Mouse (Mus musculus): ENCODE results near the gene Eef1a1.
A peak's percentile ranks its signal among the peaks of the same experiment; 100 is the strongest.
"Not testable (repeated sequence)": the region's sequence is repeated elsewhere in the genome, so short reads cannot be mapped to it uniquely, and the experiment has no call there.

Gene Eef1a1

DNA sequence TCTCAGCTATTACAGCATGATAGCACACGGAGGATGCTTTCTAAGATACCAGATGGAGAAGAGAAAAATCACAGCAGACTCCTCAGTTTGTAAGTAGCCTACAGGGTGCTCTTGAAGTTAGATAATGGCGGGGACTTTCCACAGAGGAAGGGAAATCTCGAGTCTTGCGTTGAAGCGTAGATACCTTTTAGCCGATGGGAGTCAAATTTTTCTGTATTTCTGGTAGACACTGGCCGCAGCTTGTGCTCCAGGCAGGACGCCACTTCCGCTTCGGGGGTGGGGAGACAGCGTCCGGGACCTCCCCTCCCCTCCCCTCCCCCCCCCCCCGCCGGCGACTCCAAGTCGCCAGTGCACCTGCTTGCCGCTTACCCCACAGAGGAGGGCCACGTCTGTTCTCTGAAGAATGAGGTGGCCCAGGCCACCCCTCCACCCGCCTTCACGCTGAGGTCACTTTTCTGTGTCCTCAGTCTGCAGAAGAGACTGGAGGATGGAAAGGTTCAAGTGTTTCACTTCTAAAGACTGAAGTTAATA is at the start of gene Eef1a1:
Eef1a1 (minus strand) TSS at position 262 of the 531 bp plus-strand sequence.
- peak; percentile 63 for DNase-seq (ENCODE audit: inconsistent ontology term)

DNA sequence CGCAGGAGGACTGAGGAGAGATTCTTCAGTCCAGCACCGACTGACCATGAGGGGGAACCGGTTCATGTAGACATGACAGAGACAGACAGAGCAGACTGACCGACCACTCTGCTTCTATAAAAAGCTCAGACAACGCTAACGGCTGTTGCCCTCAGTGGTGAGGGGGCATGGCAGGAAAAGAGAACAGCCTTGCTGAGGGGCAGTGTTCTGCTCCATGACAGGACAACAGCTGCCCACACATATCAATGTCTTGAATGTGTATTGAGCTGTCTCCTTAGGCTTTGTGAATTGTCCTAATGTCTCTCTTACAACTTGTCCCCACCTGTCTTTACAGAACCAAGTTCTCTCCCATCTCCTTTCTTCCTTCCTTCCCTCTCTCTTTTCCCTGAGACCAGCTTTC is 49.5 kb upstream of the Eef1a1 start:
- no peak for DNase-seq (ENCODE audit: inconsistent ontology term)

DNA sequence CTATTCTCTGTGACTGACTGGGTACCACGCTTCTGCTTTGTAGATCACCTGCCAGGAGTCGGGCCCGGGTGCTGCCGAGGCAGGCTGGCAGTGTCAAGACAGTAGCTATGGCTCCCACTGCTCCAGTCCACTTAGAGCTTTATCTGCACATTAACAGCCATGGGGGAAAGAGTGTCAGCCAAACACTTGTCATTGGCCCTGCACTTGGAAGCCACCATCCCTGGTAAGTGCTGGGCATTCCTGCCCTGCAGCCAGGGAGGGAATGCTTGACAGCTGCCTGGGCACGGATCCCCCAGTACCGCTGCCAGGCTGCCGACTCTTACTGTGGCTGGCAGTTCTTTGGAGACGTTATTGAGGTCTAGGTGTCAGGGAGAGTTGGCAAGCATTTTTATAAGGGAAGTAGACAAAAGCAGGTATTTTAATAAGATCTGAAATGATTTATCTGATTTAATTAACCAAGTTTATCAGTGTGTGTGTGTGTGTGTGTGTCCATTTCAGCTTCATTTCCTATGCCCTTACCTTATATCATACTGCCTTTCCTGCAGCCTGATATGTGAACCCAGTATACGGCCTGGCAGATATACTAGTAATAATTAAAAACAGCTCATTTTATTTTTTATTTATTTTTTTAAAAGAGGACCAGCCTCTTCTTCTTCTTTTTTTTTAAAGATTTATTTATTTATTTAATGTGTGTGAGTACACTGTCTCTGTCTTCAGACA is 48.4 kb upstream of the Eef1a1 start:
- DNase-seq (ENCODE audit: inconsistent ontology term): peak; percentile 72

DNA sequence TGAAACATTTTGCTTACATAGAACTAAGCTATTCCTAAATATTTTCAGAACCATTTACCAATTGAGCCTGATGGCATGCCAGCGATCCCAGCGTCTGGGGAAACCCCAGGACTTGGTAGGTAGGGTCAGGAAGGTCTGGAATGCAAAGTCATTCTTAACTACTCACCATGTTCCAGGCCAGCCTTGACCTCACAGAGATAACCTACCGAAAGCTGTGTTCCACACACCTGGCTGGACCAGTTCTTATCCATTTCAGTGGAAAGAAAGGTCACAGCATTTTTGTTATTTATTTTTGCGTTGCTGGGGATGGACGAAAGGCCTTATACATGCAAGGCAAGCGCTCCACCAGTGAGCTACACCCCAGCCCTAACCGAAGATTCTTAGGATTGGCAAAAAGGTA is 45.7 kb upstream of the Eef1a1 start:
- no peak for DNase-seq (ENCODE audit: inconsistent ontology term)

DNA sequence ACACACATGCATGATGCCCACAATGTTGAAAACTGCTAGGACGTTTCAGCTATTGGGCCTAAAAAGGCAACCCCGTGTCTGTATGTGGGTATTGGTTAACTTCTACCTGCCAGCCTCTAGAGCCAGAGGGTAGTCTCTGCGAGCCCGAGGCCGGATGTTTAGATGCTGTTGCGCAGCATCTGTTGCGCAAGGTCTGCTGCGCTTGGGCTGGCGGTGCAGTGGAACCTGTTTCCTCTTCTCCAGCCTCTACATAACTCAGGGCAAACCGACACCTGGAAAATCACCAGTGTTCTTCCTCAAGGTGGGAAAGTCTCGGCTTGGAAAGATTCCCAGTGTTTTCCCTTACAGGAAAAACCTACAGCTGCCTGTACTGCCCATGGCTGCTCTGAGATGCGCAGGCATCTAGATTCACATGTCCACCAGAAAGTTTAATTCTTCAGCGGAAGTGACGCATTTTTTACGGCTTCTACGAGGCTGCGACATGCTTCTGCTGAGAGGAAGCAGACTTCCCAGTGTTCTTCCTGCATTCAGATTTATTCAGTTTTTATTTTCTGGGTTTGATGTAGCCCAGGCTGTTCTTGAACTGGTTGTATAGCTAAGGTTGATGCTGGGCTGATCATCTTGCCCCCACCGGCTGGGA is 44.5 kb upstream of the Eef1a1 start:
- no peak for DNase-seq (ENCODE audit: inconsistent ontology term)

DNA sequence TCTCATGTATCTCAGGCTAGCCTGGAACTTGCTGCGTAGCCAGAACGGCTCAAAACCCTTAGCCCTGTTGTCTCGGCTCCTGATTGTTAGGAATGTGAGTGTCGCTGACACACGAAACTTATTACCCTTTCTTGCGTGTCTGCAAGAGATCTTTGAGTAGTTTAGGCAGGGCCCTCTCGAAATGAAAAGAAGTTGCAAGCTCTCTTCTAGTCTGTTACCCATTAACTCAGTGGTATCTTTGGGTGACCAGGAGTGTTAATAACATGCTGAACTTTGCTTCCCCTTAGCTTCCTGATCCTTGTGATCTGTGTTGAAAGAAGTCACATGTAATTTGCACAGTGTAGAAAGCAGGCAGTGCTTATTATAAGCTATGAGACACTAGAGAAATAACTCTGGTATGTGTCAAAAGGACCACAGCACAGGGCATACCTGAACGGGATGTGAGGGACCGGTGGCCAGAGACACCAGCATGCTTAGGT is 43.4 kb upstream of the Eef1a1 start:
- no peak for DNase-seq (ENCODE audit: inconsistent ontology term)

DNA sequence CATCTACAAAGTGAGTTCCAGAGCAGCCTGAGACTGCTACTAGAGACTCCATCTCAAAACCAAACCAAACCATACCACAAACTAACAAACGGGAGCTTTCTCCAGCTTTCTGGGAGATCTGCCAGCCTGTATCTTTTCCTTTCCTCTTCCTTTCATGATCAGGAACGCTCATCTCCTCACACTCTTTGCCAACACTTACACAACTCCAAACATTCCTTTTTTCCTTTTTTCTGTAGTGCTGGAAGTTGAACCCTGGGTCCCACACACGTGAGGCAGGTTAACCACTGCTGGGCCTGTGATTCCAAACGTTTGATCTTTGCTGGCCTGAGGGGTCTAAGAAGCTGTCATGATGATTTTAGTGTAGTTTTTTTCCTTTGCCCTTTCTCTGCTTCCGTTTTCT is 42.9 kb upstream of the Eef1a1 start:
- DNase-seq (ENCODE audit: inconsistent ontology term): peak; percentile 68

DNA sequence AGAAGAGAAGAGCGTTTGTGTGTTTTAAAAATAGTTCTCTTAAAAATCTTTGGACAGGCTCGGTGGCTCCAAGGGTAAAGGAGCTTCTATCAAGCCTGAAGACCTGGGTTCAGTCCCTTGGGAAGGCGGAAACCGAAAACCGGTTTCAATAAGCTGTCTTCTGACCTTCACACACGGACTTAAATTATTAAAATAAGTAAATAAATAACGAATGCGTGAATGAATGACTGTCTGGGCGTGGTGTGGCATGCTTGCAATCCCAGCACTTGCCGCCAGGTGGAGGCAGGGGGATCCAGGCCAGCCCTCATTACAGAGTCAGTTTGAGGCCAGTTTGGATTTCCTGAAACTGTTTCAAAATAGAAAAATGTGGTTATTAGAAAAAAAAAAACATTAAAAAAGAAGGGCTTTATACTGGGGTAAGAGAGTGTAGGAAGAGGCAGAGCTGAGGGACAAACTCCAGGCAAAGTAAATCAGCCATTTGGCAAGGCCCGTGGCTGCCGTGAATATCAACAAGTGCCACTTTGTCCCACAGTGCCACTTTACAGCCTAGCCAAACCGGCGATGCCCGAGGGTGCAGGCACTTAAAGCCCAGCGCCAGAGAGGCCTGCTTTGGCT is 38.9 kb upstream of the Eef1a1 start:
- DNase-seq (ENCODE audit: inconsistent ontology term): peak; percentile 88

DNA sequence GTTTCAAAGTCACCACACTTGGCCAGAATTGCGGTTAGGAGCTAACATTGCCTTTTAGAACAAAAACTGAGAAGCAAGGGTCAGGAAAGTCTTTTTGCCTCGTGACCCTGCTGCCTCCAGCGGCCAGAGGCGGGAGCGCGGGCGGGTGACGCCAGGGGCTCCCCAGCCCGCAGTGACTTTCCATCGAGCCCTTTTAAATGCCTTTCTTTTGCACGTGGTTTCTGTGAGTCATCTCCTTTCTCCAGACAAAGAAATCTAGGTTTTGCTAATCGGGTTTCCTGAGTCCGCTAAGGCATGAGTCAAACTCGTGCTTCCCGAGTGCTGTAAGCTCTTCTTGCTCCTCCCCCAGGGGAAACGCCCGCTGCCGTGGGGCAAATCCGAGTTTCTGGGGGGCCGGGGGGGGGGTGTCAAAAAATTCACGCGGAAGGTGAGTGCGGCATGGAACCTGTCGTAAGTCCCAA is 38.4 kb upstream of the Eef1a1 start:
- peak; percentile 96 for DNase-seq (ENCODE audit: inconsistent ontology term)

DNA sequence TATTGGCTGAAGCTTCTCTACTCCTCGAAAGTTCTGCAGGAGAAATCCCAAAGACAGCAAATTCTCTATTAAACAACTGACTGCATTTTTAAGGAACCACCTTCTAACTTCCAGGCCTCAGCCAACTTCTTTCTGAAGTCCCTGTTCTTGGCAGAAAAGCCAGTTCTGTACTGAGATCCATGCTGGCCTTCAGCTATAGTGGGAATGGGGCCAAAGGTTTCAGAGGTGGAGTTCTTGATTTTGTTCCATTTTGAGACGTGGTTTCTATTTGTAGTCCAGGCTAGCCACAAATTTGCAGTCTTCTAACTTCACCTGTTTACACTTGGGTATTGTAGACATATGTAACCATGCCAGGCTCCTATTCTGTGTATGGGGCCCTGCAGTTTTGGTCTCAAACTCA is 37.3 kb upstream of the Eef1a1 start:
- DNase-seq (ENCODE audit: inconsistent ontology term): no peak

DNA sequence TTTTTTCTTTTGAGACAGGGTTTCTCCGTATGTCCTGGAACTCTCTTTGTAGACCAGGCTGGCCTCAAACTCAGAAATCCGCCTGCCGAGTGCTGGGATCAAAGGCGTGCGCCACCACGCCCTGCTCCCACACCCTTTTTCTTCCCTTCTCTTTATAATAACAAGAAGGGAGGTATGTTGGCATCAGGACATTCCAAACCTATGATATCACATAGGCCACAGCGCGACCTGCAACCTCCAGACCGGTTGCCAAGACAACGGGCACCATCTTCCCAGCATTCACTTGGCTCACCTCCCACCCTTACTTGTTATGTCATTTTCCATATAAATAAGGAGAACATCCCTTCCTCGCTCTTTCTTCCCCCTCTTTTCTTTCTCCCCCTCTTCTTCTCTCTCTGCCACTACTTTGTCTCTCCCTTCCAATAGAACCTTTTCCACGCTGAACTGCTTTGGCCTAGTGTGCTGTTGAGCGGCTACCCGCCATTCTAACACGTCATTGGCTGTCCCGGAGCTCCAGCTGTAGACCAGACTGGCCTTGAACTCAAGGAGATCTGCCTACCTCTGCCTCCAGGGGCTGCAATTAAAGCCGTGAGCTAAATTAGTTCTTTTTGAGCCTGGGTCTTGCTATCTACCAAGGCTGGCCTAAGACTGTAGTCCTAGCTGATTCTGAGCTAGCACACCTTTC is 36.6 kb upstream of the Eef1a1 start:
- no peak for DNase-seq (ENCODE audit: inconsistent ontology term)

DNA sequence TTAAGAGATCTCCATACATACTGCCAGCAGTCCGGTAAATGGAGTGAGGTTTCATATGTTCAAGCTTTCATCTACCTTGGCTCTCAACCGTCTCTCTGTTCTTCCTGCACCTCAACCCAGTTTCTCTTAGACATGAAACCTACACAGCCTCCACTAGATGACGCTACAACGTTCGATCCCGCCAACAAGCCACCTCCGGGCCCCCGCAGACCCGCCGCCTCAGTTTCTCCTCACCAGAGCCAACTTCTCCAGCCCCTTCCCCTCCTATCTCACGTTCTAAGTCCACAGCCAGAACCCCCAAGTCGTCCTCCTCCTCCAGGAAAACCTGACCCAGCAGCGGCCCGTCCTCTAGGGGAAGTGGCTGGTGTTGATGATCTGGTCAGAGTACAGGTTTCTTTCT is 32.7 kb upstream of the Eef1a1 start:
- no peak for DNase-seq (ENCODE audit: inconsistent ontology term)

DNA sequence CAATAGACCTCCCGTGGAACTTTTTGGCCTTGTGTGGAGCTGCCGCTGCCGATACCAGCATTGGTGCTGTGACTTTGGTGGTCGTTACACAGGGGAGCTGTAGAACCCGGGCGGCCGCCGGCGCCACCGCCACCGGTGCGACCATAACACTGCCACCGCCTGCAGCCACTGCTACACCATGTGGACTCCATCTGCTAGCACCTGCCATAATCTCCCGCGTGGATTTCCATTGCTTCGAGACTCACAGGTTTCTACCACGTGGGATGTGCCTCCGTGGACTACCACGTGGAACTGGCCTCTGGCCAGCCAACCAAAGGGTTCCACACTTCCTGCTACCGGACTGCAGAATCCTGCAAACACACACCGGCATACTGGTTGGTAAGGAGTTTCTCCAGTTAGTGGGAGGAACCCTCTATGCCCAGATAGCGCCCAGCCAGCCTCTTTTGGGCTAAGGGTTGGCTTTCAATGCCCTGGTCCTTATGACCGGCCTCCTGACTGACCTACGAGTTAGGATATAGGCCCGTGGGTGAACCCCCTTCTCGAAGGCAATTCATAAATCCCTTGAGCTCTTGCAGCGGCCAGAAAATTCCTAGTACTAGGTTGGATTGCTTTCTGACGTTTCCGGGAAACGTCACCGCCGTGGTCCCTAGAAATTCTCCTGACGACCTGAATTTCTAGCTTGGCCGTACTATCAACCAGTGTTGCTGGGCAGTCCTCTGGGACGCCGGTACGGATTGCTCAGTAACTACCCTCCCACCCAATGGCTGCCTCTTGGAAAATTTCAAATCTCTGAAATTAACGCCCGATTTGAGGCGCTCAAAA is 32.0 kb upstream of the Eef1a1 start:
- no peak for DNase-seq (ENCODE audit: inconsistent ontology term)

DNA sequence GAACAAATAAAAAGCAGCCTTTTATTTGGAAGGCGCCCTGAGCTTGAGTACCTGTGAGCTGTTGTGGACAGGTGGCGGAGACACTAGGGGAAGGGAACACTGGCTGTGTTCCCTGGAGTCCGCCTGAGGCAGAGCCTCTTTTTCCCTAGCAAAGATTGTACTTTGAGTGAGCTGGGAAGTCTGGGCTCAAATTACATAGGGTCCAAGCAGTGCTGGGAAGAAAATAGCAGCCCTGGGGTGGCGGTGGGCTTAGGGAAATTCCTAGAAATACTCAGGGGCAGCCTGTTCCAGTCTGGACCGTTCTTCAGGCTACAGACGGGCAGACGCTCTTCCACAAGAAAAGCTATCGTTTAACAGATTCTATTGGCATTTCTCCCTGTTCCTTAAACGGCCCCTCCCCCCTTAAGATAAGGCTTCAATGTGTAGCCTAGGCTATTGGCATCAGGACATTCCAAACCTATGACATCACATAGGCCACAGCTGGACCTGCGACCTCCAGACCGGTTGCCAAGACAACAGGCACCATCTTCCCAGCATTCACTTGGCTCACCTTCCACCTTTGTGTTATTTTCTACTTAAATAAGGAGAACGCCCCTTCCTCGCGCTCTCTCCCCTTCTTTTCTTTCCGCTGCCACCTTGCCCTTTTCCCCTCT is 31.3 kb upstream of the Eef1a1 start:
- DNase-seq (ENCODE audit: inconsistent ontology term): peak; percentile 68

DNA sequence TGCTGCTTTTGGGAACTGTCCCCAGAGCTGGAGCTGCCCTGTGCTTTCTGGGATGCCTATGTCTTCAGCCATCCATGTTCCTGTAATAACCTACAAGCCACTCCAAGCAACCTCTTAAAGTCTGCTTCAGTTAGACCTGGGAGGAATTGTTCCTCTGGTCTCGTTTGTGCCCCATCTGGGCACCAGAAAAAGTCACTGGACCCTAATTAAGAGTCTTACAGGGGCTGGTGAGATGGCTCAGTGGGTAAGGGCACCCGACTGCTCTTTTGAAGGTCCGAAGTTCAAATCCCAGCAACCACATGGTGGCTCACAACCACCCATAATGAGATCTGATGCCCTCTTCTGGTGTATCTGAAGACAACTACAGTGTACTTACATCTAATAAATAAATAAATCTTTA is 28.3 kb upstream of the Eef1a1 start:
- DNase-seq (ENCODE audit: inconsistent ontology term): not testable (repeated sequence)

DNA sequence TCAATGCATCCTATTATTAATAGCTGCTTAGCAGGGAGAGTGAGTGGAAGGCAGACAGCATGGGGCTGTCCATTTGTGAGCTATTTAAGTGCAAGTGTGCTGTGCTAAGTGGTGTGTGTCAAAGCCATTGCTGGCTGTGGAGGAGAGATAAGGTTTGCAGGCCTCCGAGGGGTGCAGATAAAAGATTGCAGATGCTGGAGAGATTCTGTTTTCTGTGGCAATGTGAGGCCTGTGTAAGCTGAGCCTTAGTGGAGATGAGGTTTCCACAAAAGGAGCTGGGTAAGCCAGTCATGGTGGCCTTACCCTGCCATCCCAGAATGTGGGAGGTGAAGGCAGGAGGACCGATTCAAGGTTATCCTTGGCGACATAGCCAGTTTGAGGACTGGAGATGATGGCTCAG is 27.2 kb upstream of the Eef1a1 start:
- no peak for DNase-seq (ENCODE audit: inconsistent ontology term)

DNA sequence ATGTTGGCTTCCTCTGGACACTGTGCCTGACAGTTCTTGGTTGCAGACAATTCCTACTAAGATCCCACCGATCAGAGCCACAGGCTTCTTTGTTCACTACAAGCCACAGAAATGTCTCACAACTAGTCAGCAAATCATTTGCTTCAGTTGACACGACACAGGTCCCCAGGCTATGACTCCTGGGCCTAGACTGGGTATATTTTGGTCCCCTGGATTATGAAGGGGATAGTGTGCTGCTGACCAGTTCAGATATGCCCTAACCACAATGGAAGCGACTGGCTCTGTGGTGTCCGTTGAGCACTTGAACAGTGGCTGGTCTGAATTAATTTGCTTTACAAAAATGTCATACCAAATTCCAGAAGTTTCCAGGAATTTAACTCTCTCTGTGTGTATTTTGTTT is 25.7 kb upstream of the Eef1a1 start:
- peak; percentile 91 for DNase-seq (ENCODE audit: inconsistent ontology term)

DNA sequence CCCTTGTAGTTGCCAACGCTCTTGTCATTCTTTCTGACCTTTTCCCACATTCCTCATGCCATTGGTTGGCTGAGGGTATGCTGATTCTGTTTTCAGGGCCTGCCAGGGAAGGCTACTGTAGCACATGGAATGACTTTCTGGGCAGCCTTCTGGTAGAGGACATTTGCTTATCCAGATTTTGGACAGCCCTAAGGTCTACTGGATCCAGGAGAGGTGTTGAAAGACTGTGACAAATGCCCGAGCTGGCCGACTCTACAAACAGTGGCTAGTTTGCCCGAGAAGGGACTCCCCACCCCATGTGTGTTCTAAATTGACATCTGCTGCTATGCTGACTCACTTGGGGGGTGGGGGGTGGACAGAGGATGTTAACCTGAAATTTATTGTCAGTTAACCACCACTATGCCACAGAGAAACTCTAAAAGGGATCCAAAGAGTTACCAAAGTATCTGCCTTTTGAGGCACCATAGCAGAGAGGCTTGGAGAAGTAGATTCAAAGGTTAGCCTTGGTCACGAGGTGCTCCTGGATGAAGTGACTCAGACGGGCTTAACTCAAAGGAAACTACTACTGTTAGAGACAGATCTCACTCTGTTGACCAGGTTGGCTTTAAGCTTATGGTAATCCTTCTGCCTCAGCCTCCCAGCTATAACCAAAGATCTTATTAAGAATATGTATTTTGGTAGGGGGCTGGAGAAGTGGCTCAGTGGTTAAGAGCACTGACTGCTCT is 25.0 kb upstream of the Eef1a1 start:
- DNase-seq (ENCODE audit: inconsistent ontology term): peak; percentile 77

DNA sequence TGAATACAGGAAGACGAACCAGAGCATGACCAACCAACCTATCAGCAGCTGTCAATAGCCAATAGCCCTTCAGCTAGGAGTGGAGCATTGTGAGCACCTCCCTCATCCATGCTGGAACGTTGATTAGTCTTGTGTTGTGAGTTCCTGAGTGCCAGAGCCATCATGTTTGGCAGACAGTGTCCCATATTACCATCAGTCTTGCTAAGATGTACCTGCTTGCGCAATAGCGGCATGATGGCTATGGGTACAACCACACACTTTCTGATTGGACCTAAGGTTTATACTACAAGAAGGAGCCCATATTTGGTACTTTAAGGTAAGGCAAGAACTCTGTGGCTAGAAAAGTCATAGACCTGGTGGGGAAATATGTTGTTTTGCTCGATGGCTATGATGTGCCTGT is 22.8 kb upstream of the Eef1a1 start:
- DNase-seq (ENCODE audit: inconsistent ontology term): no peak
